Mouse (Mus musculus): Measurements from ENCODE around the gene Rcn1. TPM values are rescaled to one million over a fixed set of nuclear protein-coding genes. Genes with fewer than 3 reads are reported as not detected.

The Rcn1 gene
- polyA plus RNA-seq, 1 experiment, result 290 TPM

GRCm38 (mm10) chr2:105383063-105383462 is 16.1 kb downstream of the Rcn1 start:
- no peak overlapping the region for H3K4me3 ChIP-seq (ENCODE audit: insufficient read depth, low read length)
- H3K27ac ChIP-seq (ENCODE audit: insufficient read depth, low read length), result no peak overlapping the region
- H3K4me1 ChIP-seq (ENCODE audit: control insufficient read depth, insufficient read depth, low read length), result no peaks in the 10 kb centered on the region
- no peak for TF ChIP-seq CTCF (IDR thresholded peaks at IDR 0.05; ENCODE audit: borderline replicate concordance, insufficient read depth, low read length)
- no peak for TF ChIP-seq POLR2A (IDR thresholded peaks at IDR 0.05; ENCODE audit: low read depth, low read length)

GRCm38 (mm10) chr2:105380757-105381319 is 18.3 kb downstream of the Rcn1 start:
- Histone ChIP-seq H3K27ac (ENCODE audit: insufficient read depth, low read length) (no peak overlapping the region), H3K4me1 (ENCODE audit: control insufficient read depth, insufficient read depth, low read length) (no peaks in the 10 kb centered on the region), H3K4me3 (ENCODE audit: insufficient read depth, low read length) (no peak overlapping the region)
- TF ChIP-seq CTCF (IDR thresholded peaks at IDR 0.05; ENCODE audit: borderline replicate concordance, insufficient read depth, low read length) (no peak), POLR2A (IDR thresholded peaks at IDR 0.05; ENCODE audit: low read depth, low read length) (no peak)

GRCm38 (mm10) chr2:105379682-105380081 is 19.4 kb downstream of the Rcn1 start:
- TF ChIP-seq CTCF (IDR thresholded peaks at IDR 0.05; ENCODE audit: borderline replicate concordance, insufficient read depth, low read length) (no peak), POLR2A (IDR thresholded peaks at IDR 0.05; ENCODE audit: low read depth, low read length) (no peak)
- Histone ChIP-seq H3K4me1 (ENCODE audit: control insufficient read depth, insufficient read depth, low read length) (no peaks in the 10 kb centered on the region), H3K27ac (ENCODE audit: insufficient read depth, low read length) (no peak overlapping the region), H3K4me3 (ENCODE audit: insufficient read depth, low read length) (no peak overlapping the region)

- Histone ChIP-seq H3K27ac (ENCODE audit: insufficient read depth, low read length) (no peak overlapping the region), H3K4me3 (ENCODE audit: insufficient read depth, low read length) (no peak overlapping the region)
- TF ChIP-seq CTCF (IDR thresholded peaks at IDR 0.05; ENCODE audit: borderline replicate concordance, insufficient read depth, low read length), result no peak
- TF ChIP-seq POLR2A (IDR thresholded peaks at IDR 0.05; ENCODE audit: low read depth, low read length), result no peak
These were observed 23.4 kb downstream of the Rcn1 start for GRCm38 (mm10) chr2:105375705-105376104.

GRCm38 (mm10) chr2:105375261-105375660 is 23.9 kb downstream of the Rcn1 start:
- Histone ChIP-seq H3K4me1 (ENCODE audit: control insufficient read depth, insufficient read depth, low read length) (no peaks in the 10 kb centered on the region), H3K27ac (ENCODE audit: insufficient read depth, low read length) (no peak overlapping the region), H3K4me3 (ENCODE audit: insufficient read depth, low read length) (no peak overlapping the region)
- TF ChIP-seq POLR2A (IDR thresholded peaks at IDR 0.05; ENCODE audit: low read depth, low read length) (no peak), CTCF (IDR thresholded peaks at IDR 0.05; ENCODE audit: borderline replicate concordance, insufficient read depth, low read length) (no peak)

More at GRCm38 (mm10) chr2:105375705-105376104, 23.4 kb downstream of the Rcn1 start:
- no peaks in the 10 kb centered on the region for H3K4me1 ChIP-seq (ENCODE audit: control insufficient read depth, insufficient read depth, low read length)

- no peak overlapping the region for H3K27ac ChIP-seq (ENCODE audit: insufficient read depth, low read length)
- H3K4me1 ChIP-seq (ENCODE audit: control insufficient read depth, insufficient read depth, low read length), result no peaks in the 10 kb centered on the region
- H3K4me3 ChIP-seq (ENCODE audit: insufficient read depth, low read length), result no peak overlapping the region
- TF ChIP-seq POLR2A (IDR thresholded peaks at IDR 0.05; ENCODE audit: low read depth, low read length), result no peak
- no peak for TF ChIP-seq CTCF (IDR thresholded peaks at IDR 0.05; ENCODE audit: borderline replicate concordance, insufficient read depth, low read length)
These were observed 25.5 kb downstream of the Rcn1 start for GRCm38 (mm10) chr2:105373658-105374057.

GRCm38 (mm10) chr2:105372727-105373126 is 26.4 kb downstream of the Rcn1 start:
- Histone ChIP-seq H3K4me3 (ENCODE audit: insufficient read depth, low read length) (no peak overlapping the region), H3K27ac (ENCODE audit: insufficient read depth, low read length) (no peak overlapping the region), H3K4me1 (ENCODE audit: control insufficient read depth, insufficient read depth, low read length) (no peaks in the 10 kb centered on the region)
- TF ChIP-seq POLR2A (IDR thresholded peaks at IDR 0.05; ENCODE audit: low read depth, low read length) (no peak), CTCF (IDR thresholded peaks at IDR 0.05; ENCODE audit: borderline replicate concordance, insufficient read depth, low read length) (no peak)

GRCm38 (mm10) chr2:105372156-105372555 is 27.0 kb downstream of the Rcn1 start:
- TF ChIP-seq CTCF (IDR thresholded peaks at IDR 0.05; ENCODE audit: borderline replicate concordance, insufficient read depth, low read length) (no peak), POLR2A (IDR thresholded peaks at IDR 0.05; ENCODE audit: low read depth, low read length) (no peak)
- no peaks in the 10 kb centered on the region for H3K4me1 ChIP-seq (ENCODE audit: control insufficient read depth, insufficient read depth, low read length)

GRCm38 (mm10) chr2:105370698-105371097 is 28.4 kb downstream of the Rcn1 start:
- Histone ChIP-seq H3K27ac (ENCODE audit: insufficient read depth, low read length) (no peak overlapping the region), H3K4me3 (ENCODE audit: insufficient read depth, low read length) (no peak overlapping the region), H3K4me1 (ENCODE audit: control insufficient read depth, insufficient read depth, low read length) (no peaks in the 10 kb centered on the region)
- TF ChIP-seq CTCF (IDR thresholded peaks at IDR 0.05; ENCODE audit: borderline replicate concordance, insufficient read depth, low read length) (no peak), POLR2A (IDR thresholded peaks at IDR 0.05; ENCODE audit: low read depth, low read length) (no peak)

More at GRCm38 (mm10) chr2:105372156-105372555, 27.0 kb downstream of the Rcn1 start:
- no peak overlapping the region for H3K27ac ChIP-seq (ENCODE audit: insufficient read depth, low read length)
- no peak overlapping the region for H3K4me3 ChIP-seq (ENCODE audit: insufficient read depth, low read length)

- no peak overlapping the region for H3K4me3 ChIP-seq (ENCODE audit: insufficient read depth, low read length)
- H3K27ac ChIP-seq (ENCODE audit: insufficient read depth, low read length), result no peak overlapping the region
- H3K4me1 ChIP-seq (ENCODE audit: control insufficient read depth, insufficient read depth, low read length), result no peaks in the 10 kb centered on the region
- TF ChIP-seq CTCF (IDR thresholded peaks at IDR 0.05; ENCODE audit: borderline replicate concordance, insufficient read depth, low read length), result no peak
- no peak for TF ChIP-seq POLR2A (IDR thresholded peaks at IDR 0.05; ENCODE audit: low read depth, low read length)
These were observed 28.9 kb downstream of the Rcn1 start for GRCm38 (mm10) chr2:105370240-105370639.
